Mouse (Mus musculus): ENCODE results near the gene Fam118b.

Fam118b gene

GRCm38 (mm10) chr9:35267146-35267975 lies at the start of gene Fam118b, which contains the start of gene Rpusd4:
TSS of gene Fam118b (minus strand) at chr9:35267805.
TSS of gene Rpusd4 (plus strand) at chr9:35267865.
- DNase-seq (ENCODE audit: low spot score): peak; percentile 87

DNA sequence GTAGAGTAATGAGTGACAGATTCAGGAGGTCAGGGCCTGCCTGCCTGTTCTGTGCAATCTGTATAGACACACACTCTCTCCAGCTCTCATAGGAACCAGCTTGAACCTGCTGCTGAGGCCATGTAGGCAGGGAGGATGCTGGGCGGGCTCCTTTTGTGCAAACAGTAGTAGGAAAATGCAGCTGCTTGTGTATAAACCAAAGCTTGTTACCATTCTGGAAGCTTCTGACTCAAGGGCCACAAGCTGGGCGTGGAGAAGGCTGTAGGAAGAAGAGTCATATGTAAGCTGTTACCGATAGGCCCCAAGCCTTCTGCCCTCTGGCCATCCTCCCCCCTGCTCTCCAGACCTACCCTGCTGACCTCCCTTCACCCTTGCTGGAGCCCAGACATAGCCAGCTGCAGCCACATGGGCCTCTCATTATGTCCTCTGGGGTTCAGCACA lies 49.2 kb upstream of the Fam118b start:
- DNase-seq (ENCODE audit: low spot score): no peak

GRCm38 (mm10) chr9:35314254-35314653 lies 46.6 kb upstream of the Fam118b start:
- no peak for DNase-seq (ENCODE audit: low spot score)

DNA sequence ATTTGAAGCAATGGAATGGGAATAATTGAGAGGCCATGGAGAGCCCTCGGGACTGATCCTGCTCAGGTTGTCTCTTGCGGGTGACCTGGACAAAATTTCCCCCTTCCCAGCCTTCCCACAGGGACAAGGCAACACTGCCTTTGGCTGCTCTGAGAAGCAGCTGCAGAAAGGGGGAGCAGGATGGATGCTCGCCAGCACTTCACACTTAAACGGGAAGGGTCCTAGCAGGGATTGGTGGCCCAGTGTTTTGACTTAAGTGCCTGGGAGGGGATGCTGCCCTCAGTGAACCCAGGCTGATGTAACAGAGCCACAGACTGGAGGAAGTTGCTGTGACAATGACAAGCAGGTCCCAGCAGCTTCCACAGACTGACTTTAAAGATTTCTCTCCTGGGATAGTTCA lies 46.0 kb upstream of the Fam118b start:
- no peak for DNase-seq (ENCODE audit: low spot score)

DNA sequence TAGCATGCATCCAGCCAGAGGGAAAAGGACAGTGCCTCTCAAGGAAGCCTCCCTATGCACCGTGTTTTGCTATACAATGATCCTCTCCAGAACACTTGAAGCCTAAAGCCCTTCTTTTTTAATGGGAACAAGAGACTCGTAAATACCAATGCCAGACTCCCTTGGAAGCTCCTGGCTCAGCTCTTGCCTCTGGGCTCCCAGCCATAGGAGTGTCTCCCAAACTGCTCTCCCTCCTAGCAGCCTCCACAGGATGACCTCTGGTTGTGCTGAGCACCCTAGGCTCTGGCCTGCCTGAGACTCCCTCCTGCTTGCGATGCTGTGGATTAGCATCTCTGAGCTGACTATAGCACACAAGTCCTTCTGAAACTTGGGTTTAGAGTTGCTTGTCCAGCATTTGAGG lies 44.9 kb upstream of the Fam118b start:
- peak; percentile 48 for DNase-seq (ENCODE audit: low spot score)

DNA sequence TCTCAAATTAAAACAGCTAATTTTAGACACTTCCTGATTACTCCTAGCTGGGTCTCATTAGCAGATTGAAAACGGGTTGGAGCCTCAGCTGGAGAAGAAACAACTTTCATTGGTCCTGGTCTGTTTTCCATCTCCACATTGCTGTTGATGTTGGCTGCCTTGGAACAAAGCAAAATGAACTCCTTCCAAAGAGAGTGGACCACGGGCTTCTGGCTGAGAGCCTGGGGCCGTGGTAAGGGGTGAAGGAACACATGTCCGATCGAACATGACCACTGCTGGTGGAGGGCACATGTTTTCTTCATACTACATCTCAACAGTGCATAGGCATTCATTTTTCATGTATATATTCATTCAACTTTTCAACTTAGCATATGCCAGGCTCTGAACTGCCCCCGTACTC lies 42.8 kb upstream of the Fam118b start:
- DNase-seq (ENCODE audit: low spot score): no peak

GRCm38 (mm10) chr9:35307461-35307860 lies 39.9 kb upstream of the Fam118b start:
- DNase-seq (ENCODE audit: low spot score): no peak

- DNase-seq (ENCODE audit: low spot score): no peak
Observed at GRCm38 (mm10) chr9:35302172-35302571, 34.6 kb upstream of the Fam118b start.

DNA sequence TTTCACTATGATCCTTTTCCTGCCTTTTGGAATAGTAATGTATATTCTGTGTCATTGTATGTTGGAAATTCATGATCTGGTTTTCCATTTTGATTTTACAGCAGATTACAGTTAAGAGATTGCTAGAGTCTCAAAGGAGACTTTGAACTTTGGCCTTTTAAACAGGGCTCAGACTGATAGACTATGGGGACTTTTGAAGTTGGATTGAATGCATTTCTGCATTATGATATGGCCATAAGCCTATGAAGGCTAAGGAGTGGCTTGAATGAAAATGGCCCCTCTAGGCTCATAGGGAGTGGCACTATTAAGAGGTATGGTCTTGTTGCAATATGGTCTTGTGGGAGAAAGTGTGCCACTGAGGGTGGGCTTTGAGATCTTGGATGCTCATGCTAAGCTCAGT lies 30.2 kb upstream of the Fam118b start:
- DNase-seq (ENCODE audit: low spot score): no peak

DNA sequence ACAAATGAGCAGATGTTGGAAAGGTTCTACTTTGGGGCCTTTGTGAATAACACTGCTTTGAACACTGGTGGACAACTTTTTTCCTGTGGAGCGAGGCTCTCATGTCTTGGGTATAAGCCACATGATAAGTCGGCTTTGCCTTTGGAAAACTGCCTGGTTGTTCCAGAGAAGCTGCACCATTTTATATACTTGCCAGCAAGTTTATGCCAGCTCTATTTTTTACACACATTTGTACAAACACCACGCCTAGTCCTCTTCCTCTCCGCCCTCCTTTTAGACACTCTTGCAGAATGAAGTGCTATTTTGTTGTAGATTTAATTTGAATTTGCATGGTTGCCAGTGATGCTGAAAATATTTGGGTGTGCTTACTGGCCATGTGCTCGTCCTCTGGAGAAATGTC lies 25.9 kb upstream of the Fam118b start:
- DNase-seq (ENCODE audit: low spot score): no peak

GRCm38 (mm10) chr9:35290916-35291315 lies 23.3 kb upstream of the Fam118b start:
- no peak for DNase-seq (ENCODE audit: low spot score)

DNA sequence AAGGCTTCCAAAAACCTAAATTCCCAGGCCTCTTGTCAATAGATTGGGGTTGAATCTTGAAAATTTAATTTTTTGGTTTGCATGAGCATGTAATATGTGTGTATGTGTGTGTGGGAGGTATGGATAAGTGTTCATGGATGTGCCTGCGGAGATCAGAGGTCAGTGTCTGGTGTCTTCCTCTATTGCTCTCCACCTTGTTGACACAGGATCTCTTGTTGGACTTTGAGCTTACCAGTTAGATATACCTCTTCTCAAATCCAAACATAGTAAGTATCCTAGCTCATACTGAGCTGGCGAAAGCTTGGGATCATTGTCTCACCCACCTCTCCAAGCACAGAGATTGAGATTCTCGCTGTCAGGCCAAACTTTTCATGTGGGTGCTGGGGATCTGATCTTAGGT lies 22.8 kb upstream of the Fam118b start:
- DNase-seq (ENCODE audit: low spot score): no peak

GRCm38 (mm10) chr9:35289992-35290391 lies 22.4 kb upstream of the Fam118b start:
- no peak for DNase-seq (ENCODE audit: low spot score)

DNA sequence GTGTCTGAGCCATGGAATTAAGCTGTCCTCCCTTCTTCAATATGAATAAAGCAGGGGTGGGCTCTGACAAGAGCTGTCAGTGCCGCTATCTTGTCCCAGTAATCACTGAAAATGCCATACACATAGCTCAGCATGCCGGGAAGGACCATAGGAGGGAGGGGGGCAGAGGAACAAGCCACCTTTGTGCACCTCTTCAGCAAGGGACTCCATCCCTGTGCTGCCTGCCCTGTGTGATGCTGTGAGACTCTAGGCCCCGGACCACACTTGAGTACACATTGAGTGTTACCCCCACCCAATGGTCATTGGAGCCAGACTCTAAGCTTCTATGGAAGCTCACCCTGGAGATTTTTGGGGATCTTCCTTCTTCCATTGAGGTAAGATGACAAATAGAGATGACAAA lies 18.7 kb upstream of the Fam118b start:
- no peak for DNase-seq (ENCODE audit: low spot score)

DNA sequence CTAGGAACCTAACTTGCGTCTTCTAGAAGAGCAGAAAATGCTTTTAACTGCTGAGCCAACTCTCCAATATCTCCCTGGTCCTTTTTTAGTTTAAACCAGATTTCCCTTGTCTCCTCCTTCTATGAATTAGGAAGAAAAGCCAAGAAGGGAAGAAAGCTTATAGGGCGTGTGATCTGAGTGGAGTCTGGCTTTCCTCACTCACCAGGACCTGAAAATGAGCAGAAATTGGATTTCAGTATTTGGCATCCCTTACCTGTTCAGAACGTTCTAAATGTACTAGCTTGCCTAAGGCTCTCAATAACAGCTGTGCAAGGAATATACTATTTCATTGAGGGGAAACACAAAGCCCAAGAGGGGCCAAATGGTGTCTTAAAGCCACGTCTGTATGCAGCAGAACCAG lies 16.7 kb upstream of the Fam118b start:
- no peak for DNase-seq (ENCODE audit: low spot score)

DNA sequence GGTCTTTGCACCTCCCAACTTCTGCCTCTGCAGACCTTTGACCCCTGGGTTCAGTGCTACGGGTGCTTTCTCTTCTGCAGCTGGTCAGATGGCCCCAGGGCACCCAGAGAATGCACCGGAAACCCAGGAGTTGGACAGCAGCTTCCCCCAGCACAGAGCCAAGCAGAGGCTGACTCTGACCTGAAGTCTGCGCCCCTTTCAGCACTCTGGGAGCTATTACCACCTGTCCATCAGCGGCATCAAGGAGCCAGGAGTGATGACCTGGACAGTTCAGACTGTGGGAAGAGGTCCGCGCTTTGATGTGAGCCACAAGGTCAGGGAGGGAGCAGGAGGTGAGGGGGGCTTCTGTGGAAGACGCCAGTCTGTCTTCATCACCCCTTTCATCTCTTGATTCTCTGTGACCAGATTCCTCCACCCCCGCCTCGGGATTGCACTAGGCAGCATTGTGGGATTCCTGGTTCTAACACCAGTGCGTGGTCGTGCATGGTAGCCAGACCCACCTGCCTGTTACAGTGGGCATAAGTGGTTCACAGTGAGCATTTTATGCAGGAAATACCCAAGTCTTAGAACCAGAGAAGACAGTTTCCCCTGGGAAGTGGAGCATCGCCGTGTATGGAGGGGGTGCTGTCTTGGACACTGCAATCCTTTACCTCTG lies 15.9 kb upstream of the Fam118b start:
- no peak for DNase-seq (ENCODE audit: low spot score)

DNA sequence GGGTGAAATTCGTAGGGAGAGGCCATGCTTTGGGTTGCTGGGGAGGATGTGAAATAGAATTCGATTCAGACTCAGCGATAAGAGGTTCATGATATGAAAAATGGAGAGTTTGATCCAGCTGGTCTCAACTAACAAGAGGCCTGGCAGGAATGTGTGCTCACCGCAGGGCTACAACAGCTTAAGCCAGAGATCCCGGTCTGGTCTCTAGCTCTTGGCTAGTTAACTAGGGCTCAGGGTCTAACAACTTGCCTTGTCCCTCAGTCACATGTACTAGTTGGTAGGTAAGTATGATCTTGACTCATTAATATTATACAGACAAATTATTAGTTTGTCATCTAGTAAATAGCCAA lies 15.2 kb upstream of the Fam118b start:
- DNase-seq (ENCODE audit: low spot score): no peak

- peak; percentile 32 for DNase-seq (ENCODE audit: low spot score)
Observed at GRCm38 (mm10) chr9:35282006-35282850, 14.6 kb upstream of the Fam118b start.

DNA sequence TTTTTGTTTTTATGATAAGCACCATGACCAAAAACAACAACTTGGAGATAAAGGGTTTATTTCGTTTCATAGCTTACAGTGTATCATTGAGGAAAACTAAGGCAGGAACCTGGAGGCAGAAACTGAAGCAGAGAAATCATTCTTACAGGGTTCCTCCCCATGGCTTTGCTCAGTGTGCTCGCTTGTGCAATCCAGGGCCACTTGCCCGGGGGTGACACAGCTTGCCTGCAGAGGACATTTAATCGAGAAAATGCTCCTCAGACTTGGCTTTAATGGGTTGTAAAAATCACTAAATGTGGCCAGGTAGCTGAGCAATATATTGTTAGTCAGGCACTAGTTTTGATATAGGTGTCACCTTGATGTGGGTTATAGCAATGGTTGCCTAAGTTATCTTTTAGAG lies 10.8 kb upstream of the Fam118b start:
- no peak for DNase-seq (ENCODE audit: low spot score)

DNA sequence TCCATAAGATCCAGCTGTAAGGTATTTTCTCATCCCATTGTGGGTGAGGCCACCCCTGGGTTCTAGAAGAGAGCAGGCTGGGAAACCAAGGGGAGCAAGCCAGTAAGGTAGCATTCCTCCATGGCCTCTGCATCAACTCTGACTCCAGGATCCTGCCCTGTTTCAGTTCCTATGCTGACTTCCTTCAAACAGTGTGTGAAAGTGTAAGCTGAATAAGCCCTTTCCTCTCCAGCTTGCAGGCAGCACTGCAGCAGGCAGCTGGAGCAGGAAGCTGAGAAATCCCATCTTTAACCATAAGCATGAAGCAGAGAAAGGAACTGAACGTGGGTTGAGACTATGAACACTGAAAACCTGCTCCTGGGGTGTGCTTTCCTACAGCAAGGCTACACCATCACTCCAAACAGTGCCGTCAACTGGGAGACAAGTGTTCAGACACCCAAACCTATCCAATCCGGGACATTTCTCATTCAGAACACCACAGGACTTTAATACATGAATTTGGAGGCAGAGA lies 10.3 kb upstream of the Fam118b start:
- DNase-seq (ENCODE audit: low spot score): no peak

DNA sequence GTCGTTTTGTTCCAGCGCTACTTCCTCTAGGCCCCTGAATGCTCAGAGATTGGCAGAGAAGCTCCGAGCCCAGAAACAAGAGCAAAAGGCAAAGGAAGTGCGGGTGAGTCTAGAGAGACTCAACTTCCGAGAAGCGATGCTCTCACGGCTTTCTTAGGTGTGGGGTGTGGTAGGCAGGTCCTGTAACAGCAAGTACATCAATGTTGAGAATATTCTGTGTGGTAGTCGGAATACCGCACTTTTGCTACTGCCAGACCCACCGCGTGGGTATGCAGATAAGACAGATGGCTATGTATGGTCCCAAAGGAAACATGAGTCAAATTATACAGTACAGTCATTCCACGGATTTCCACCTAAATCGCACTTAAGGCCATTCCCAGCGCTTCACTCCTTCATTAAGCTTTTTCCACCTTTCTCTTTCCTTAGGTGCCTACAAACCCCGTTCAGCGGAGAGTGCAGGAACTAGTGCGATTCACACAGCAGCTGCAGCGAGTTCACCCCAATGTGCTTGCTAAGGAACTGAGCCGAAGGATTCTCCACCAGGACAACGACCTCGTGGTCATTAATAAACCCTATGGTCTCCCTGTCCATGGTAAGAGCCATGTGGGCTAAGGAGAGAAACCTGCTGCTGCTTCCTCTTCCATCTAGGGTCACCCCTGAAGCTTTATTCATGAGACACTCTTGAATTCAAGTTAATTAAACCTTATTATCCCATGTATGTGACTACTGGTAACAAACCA lies 541 bp upstream of the Fam118b start:
- no peak for DNase-seq (ENCODE audit: low spot score)

DNA sequence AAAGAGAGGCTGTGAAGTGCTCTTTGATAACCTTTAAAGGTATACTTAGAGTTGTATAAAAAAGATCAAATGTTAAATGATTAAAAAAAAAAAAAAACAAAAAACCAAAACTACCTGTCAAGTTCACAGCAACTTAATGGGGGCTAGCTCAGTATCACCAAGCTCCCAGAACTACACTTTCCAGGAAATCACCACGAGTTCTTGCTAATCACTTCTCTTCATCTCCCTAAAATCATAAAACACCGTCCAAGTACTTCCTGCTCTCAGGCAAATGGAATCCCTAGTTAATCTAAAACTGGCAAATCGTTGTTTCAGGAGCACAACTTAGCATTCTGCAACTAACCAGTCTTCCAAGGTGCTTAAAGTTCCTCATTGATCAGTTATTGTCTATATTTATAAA lies 3.1 kb downstream of the Fam118b start:
- DNase-seq (ENCODE audit: low spot score): no peak
